Mouse (Mus musculus) erythroblast, embryonic 14.5 days (primary cell): ENCODE results near the gene Pitpnm2.

Source experiments
- GATA1 ChIP-seq: IDR thresholded peaks from 2 replicates; pipeline ENCODE4 v1.6.1; 2012; ENCODE audit warnings: low read length, inconsistent platforms, mixed read lengths
- TAL1 ChIP-seq: IDR thresholded peaks from 3 replicates; pipeline ENCODE4 v1.6.1; 2012; ENCODE audit warnings: low read length, inconsistent platforms, mixed read lengths

DNA sequence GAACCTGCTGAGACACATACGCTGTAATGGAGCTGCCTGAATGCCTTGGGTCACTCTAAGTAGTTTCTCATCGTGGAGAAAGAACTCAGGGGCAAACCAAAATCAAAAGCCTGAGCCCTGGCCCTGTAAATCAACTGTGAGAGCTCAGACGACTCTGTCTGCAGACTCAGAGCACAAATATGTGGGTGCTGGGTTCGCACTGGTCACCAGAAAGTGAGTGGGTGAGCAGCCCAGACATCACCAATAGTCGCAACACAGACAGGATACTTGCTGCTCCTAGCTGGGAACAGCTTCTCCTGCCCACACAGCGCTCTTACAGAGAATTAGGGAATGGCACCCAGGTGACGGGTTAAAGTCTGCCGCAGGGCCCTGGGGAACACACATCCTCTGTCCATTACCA lies 4.0 kb upstream of the Pitpnm2 start:
- TF ChIP-seq TAL1 (no peak), GATA1 (no peak)
